Mouse (Mus musculus) kidney, adult 11 months (tissue): ENCODE measurements around the gene Serac1.

Experiments used
- DNase-seq: peaks from one replicate; pipeline ENCODE4 v3.0.0; 2022

Serac1 gene

GRCm38 (mm10) chr17:6079287-6080122, at the start of gene Serac1, which contains the start of gene Gtf2h5:
Gene Serac1, minus strand, starts transcription at chr17:6079741.
Gene Gtf2h5, plus strand, starts transcription at chr17:6079786.
- DNase-seq: peak; percentile 96

DNA sequence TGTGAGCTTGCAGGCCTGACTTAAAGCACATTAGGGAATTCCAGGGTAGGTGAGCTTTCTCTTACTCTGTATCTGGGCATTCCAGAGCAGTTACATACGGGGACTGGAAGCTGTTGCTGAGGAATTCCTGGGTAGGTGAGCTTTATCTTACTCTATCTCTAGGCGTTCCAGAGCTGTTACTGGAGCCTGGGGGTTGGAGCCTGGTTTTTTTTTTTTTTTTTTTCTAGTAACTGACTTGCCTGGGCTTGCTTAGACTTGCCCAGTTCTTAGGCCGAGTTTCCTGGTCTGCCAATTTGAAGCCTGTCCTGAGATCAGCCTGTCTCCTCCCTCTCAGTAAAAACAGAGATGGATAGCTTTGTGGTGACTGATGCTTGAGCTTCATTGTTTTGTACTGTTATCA, 48.5 kb upstream of the Serac1 start:
- no peak for DNase-seq

DNA sequence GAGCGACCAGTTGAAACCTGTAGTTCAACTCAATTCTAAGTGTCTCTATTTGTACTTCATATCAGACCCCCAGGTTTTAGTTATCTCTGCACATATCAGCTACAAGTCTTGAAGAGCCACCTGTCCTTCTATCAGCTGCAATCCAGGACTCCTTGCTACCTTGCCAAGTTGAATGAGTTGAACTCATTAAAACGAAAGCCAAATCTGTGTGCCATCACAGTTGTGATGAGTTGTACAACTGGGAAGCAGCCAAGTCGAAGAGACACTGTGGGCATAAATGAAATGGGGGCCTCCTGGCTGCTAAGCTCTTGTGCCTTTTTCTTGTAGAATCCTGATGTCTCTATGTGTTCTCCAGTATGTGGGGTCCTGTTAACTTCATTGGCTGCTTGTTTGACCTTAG, 45.9 kb upstream of the Serac1 start:
- DNase-seq: no peak

DNA sequence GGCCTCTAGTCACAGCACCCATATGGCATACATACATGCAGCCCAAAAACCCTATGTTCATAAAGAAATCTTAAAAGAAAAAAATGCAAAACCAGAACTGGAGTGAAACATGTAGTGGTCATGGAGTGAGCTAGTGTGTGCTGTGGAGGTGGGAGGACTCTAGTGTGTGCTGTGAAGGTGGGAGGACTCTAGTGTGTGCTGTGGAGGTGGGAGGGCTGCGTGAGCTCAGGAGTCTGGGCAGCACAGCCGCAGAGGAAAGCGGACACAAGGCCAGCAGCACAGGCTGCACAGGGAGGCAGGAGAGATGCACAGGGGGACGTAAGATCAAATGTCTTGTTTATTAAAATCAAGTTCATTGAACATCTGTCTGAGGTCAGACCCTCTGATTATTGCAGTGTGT, 44.2 kb upstream of the Serac1 start:
- no peak for DNase-seq

DNA sequence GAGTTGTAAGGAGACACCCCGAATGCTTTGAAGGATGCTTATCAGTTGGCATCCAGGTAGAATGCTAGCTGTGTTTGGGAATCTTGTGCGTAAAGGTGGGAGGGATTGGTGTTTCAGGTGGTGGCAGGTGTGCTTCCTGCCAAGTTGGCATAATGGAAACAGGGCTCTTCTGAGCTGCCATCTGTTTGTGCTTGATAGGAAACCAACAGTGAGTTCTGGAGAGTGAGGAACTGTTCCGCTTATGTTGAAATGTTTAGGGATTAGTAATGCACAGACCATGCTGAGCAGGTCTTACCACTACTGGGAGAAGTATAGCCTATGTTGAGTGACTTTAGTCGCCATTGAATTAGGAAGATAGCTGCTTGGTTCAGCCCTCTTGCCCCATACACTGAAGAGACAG, 39.3 kb upstream of the Serac1 start:
- no peak for DNase-seq

DNA sequence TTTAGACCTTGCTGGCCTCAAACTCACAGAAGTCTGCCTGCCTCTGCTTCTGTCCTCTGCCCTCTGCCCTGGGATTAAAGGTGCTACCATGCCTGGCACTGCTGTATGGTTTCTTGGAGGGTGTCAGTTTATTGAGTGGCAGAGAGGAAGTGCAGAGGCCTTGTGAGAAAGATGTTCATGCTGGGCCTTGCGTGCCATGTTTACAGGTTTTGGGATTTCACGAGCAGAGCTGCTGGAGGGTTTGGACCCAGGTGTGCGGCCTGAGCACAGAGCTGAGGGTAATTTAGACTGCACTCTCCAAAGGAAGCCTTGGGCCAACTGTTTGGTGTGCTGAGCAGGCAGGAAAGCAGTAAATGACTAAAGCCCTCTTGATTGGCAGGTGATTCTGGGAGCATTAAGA, 38.4 kb upstream of the Serac1 start:
- no peak for DNase-seq

DNA sequence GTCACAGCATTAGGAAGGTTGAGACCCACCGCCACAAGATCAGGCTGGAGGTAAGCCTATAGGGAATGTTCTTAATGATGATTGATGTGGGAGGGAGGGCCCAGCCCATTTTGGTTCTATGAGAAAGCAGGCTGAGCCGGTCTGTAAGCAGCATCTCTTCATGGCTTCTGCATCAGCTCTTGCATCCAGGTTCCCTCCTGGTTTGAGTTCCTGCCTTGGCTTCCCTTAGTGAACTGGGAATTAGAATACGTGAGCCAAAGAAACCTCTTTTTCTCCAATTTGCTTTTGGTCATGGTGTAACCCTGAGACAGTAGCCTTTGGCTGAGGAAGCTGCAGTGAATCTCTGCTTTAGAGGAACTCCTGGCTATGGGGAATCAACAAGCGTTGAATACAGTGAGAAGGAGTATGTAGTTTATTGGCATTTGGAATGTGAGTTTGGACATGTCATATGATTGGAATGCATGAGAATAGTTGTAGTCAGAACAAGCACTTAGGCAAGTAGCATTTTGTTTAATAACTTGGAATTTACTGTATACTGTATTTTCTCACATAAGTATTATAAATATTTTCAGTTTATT, 37.7 kb upstream of the Serac1 start:
- DNase-seq: no peak

DNA sequence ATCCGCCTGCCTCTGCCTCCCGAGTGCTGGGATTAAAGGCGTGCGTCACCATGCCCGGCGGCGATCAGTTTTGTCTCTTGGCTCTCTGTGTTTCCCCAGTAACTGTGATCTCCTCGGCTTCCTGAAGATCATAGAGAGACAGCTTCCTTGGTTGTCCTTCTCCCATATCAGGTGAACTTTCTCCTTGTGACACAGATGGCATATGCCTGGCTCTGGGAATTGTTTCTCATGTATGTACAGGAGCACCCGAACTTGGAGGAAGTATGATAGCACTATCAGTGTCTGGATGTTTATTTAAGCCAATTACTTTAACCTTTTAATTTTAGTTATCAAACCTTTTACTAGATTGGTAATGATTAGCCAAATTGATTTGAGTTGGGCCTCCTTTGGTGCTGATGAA, 35.5 kb upstream of the Serac1 start:
- no peak for DNase-seq

DNA sequence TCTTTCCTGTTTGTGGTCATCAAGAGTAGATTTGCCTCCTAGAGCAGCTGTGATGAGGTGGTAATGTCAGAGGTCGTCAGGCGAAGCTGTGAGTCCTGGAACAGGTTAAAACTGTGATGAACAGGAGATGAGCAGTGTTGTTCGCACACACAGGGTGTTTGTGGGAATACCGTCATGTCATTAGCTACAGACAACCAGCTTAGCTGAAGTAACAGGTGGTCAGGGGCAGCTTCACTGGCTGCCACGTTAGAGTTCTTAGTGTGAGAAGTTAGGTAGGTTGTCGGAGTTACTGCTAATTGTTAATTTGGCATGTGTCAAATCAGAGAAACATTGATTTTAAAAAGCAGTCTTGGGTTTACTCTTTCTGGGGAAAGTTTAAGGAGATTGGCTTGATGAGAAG, 34.1 kb upstream of the Serac1 start:
- no peak for DNase-seq

DNA sequence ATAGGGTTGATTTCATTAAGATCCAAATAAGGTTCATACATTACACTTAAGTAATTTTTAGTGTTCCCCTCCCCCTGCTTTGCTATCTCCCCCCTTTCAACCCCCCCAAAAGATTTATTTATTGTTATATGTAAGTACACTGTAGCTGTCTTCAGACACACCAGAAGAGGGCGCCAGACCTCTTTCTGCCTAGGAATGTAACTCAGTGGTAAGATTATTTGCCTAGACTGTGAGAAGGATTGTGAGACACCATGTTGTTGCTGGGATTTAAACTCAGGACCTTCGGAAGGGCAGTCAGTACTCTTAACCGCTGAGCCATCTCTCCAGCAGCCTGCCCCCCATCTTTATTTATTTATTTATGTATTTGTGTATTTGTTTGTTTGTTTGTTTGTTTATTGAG, 31.4 kb upstream of the Serac1 start:
- no peak for DNase-seq

- no peak for DNase-seq
These were observed 28.6 kb upstream of the Serac1 start for GRCm38 (mm10) chr17:6108175-6108574.

DNA sequence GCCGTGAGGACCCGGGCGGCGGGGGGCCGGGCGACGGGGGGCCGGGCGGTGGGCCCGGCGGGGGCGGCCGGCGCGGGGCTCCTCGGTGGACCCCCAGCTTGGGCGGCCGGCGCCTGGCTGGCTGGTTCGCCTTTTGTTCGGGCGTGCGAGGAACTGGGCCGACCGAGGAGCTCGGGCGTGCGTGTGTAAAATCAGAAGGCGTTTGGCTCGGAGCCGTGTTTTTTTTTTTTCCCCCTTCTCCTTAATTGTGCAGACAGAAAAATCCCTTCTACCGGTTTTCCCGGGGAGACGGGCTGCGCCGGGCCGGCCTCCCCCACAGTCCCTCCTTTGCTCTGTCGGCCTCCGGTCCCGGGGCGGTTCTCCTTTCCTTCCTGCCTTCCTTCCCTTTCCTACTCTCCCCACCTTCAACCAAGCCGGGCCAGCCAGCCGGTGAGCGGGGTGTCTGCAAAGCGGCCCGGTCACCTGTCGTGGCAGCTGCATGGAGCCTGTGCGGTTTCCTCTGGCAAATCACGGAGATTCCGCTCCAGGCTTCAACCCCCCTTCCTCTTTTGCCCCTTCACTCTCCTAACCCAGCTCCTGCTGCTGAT, 27.6 kb upstream of the Serac1 start:
- DNase-seq: peak; percentile 57

DNA sequence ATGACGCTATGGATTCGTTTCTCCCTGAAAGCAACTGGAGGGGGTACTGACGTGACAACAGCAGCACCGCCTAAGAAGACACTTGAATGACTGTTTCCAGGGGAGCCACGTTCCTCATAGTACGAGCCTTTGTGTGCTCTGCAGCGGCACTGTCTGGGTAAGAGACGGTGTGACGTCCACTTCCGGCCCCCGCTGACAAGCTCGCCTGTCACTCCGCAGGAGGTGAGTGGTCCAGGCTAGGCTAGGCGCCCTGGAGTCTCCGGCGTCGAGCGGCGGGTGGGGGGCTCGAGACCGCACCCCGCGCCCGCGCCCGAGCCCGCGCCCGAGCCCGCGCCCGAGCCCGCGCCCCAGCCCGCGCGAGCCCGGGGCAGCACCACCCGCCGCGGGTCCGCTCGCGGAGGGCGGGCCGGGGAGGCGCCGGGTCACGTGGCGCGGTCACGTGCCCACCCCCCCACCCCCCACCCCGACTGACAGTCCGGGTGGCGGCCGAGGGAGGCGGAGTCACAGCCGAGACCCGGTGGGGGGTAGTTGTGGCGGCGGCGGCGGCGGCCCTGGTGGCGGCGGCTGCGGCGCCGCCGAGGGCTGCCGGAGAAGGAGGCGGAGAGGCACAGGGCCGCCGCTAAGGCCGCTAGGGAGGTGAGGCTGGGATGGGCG, 26.9 kb upstream of the Serac1 start, which contains the start of gene Tulp4:
Gene Tulp4, plus strand, starts transcription at position 77 of the 654 bp plus-strand sequence.
- peak; percentile 83 for DNase-seq

- DNase-seq: no peak
These were observed 24.0 kb upstream of the Serac1 start for GRCm38 (mm10) chr17:6103566-6103965.

DNA sequence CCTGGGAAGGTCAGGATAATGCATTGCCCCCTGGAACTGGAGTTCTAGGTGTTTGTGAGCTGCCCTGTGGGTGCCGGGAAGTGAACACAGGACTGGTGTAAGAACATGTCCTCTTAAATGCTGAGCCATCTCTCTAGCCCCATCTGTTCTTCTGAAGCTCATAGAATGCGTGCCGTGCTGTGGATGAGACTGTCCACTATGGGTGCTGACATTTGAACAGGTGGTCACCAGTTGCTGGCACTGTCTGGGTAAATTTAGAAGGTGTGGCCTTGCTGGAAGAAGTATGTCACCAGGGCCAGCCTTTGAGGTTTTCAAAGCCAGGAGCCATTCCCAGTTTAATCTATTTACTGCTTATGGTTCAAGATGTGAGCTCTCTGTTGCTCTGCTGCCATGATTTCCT, 22.7 kb upstream of the Serac1 start:
- DNase-seq: no peak

DNA sequence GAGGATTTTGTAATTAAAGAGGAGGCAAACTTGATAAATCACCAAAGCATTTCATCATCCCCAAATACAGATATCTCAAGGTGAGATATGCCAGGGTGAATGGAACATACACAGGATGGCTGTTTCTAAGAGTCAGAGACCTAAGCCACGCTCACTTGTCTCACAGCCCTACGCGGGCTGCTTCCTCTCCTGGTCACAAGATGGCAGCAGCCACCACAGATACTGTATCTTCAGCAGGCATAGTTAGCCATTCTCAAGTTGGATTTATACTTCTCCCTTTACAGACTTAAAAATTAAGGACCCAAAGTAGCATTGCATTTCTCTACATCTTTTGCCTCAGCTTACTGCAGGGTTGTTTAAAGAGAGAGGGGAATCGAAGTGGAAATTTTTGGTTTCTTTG, 18.3 kb upstream of the Serac1 start:
- DNase-seq: peak; percentile 31

GRCm38 (mm10) chr17:6095579-6095978, 16.0 kb upstream of the Serac1 start:
- no peak for DNase-seq

DNA sequence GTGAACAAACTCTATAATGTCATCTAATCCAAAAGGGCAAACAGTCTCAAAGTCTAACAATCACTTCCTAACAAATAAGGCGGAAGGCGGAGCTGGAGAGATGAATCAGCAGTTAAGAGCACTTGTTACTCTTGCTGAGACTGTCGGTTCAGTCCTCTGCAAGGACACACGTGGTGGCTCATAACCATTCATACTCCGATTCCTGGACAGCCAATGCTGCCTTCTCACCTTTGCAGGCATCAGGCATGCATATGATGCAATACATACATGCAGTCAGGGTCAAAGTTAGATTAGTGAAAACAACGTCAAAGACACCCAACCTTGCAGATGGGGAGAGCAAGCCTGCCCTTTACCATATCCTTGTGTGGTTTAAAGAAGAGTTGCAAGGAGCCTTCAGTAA, 12.1 kb upstream of the Serac1 start:
- no peak for DNase-seq

GRCm38 (mm10) chr17:6083323-6083890, 3.9 kb upstream of the Serac1 start:
- DNase-seq: no peak

- no peak for DNase-seq
These were observed 6.1 kb downstream of the Serac1 start for GRCm38 (mm10) chr17:6073405-6073804.

- DNase-seq: no peak
These were observed 9.7 kb downstream of the Serac1 start for GRCm38 (mm10) chr17:6069866-6070265.

DNA sequence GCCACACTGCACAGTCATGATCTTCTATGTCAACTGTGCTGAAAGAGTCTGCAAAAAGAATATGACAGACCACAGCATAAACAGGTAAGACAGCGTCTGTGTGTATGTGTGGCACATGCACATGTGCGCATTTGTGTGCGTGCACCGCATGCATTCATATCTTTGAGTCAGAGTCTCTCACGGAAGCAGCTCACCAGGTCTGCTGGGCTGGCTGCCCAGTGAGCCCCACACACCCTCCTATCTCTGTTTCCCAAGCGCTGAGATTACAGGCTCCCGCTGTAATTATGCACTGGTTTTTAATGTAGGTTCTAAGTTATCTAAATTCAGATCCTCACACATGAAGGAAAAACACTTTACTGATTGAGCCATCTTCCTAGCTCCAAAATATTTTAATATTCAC, 11.9 kb downstream of the Serac1 start:
- no peak for DNase-seq

- no peak for DNase-seq
These were observed 13.5 kb downstream of the Serac1 start for GRCm38 (mm10) chr17:6066021-6066420.
